Mouse (Mus musculus): ENCODE data around the gene Ksr2. TPM values are rescaled to one million over a fixed set of nuclear protein-coding genes. Genes with fewer than 3 reads are reported as not detected.

The Ksr2 gene
- total RNA-seq, 2 experiments from 2014 or later, result 3.6 to 5.1 TPM

DNA sequence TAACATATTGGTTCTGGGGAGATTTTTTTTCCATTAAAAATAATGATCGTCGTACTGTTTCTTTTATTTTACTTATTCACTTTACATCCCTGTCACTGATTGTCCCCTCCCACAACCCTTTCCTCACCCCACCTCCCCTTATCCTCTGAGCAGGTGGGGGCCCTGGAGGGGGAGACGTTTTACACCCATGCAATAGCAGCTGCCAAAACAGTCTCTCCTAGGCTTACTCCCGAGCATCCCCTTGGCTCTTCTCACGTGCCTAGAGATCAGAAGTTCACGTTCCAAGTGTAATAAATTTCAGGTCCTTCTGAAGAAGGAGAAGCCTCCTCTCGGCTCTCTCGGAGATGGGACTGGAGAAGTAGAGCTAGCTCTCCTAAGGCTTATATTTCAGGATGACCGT lies 387.0 kb downstream of the Ksr2 start:
- no peak for DNase-seq

DNA sequence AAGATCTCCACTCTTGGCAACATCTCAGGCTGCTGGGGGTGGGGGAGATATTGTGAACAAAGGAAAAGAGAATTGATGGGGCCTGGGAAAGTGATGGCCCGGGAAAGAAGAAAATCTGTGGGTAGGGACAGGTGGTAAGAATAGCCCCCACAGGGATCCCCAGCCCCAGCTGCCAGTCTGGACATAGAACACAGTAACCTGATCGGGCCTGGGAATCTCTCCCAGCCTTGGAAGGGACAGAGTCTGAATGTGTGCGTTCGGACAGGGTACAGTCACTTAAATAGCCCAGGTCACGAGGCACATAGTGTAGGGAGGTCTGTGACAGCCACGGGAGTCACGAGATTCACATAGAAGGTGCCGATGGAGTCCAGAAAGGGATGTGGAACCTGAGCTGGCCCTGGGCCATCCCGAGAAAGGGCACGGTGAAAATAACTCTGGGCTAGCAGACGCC lies 388.3 kb downstream of the Ksr2 start:
- DNase-seq, result no peak

DNA sequence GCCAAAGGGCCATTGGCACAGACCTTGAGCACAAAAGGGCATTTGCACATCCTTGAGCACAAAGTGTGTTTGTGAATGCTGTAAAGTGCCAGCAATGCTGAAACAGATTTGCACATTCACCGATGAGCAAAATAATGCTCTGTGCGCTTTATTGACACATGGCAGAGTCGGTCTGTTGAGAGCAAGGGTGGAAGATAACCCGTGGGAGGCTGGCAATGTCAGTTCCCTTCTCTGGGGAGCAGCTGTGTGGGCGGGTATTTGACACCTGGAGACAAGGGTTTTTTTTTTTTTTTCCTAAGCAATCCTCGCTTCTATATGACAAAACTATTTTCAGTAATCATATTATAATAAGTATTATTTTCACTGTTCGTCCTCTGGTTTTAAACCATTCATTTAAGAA lies 389.8 kb downstream of the Ksr2 start:
- no peak for DNase-seq

DNA sequence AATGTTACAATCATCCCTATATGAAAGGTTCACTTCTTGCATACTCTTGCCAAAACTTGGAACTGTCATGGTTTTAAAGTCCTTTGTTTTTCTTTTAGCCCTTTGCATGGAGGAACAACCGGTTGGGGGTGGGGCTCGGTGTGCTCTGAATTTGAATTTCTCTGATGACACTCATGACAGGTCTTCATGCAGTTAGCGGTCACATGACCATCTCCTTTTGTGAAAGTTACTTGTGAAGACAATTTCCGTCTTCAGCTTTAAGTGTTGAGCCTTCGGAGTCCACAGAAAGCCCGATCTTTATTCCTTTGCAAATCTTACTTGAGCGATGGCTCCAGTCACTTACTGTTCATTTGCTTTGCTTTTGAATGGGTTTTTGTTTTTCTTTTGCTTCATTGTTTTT lies 397.1 kb downstream of the Ksr2 start:
- no peak for DNase-seq

DNA sequence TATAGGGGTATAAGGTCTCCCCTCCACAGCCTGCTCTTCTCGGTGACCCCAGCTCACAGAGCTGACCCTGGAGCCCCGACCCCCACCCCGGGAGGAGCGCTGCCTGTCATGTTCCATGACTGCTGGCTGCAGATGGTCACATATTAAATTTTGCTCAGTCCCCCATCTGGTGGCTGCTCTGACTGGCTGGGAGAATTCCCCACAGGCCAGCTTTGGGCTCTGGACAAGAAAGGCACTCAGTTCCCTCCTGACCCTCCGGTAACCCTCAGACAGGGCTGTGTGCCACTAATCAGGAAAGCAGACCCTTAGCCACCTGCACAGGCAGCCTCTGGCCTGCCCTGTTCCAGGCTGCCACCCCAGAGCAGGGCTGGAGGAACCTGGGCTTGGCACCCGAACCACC lies 405.0 kb downstream of the Ksr2 start:
- no peak for DNase-seq

DNA sequence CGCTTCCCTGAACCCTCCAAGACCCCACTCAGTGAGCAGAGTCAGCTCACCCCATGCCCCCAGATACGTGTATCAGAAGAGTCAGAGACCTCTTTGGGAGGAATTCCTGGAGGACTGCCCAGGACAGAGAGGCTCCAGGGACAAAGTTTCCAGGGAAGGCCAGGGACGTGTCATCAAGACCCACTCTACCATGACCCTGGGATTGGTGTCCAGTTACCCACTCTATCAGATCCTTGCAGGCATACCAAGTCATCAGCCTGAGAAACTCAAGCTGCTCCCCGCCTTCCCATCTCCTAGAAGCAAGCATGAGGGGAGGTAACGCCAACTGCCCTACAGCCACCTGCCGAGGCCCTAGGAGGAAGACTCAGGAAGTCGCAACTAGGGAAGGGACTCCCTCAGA lies 406.6 kb downstream of the Ksr2 start:
- DNase-seq, result no peak

DNA sequence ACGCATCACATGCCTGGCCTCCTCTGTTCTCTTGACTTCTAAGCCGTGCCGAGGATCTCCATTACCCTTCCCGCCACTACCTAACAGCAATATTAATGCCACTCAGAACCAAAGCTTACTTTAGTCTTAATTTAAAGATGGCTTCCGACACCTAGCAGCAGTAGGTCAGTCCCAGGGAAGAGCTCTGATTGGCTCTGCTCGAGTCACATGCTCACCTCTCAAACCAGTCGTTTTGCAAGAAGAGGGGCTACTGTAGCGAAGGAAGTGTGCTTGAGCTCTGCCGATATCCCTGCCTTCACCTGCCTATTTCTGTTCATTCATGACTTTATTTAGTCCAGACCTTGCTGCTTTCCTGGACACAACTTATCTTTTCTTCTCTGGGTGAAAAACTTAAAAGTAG lies 410.0 kb downstream of the Ksr2 start:
- DNase-seq, result no peak

DNA sequence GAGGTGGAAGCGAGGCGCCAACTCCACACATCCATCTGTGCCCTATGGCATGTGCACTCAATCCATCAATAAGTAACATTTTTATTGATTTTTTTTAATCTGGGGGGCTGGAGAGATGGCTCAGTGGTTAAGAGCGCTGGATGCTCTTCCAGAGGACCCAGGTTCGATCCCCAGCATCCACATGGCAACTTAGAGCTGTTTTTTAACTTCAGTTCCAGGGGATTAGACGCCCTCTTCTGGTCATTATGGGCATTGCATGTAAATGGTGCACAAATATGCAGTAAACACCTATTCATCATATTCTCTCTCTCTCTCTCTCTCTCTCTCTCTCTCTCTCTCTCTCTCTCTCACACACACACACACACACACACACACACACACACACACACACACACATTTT lies 410.7 kb downstream of the Ksr2 start:
- no peak for DNase-seq

Other genes starting within 250 kb of the Ksr2 start
- 100 to 1,000 TPM; 763 to 803 TPM for gene Pebp1, start 126.4 kb upstream of the Ksr2 start, total RNA-seq (2021)
- gene Vsig10, start 94.9 kb upstream of the Ksr2 start, total RNA-seq (2021), result 10 to 100 TPM; 23.4 to 26.0 TPM
- gene Wsb2, start 56.7 kb upstream of the Ksr2 start, total RNA-seq (2021), result 10 to 100 TPM; 92.8 to 97.5 TPM
- gene Rfc5, start 25.0 kb upstream of the Ksr2 start, total RNA-seq (2021), result 10 to 100 TPM; 16.3 to 27.8 TPM

Measured in adrenal gland, postnatal 10 days (tissue).